Mouse (Mus musculus): Measurements from ENCODE around the gene Hmgxb4. TPM values are rescaled to one million over a fixed set of nuclear protein-coding genes. Genes with fewer than 3 reads are reported as not detected.

Hmgxb4 gene
- polyA plus RNA-seq, 1 experiment from 2014 or later, result 46.2 TPM

DNA sequence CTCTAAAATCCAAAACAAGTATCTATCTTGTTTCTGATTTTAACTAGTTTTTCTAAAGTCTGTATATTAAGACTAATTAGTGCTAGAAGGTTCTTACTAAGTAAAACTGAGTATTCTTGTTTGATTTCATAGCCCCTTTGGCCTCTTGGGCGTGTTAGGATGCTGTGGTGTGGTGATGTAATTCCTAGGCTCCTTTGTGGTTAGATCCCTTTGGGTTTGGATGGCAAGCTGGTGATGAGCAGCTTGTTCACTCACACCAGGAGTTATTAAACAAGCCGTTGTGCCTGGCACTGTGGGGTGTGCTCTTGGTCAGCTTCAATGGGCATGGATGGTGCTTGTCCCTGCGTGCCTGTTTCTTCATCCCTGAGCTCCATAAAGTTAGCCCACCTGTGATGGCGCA lies 60.2 kb downstream of the Hmgxb4 start:
- Histone ChIP-seq H3K36me3 (no peaks in the 10 kb centered on the region), H3K27me3 (no peaks in the 10 kb centered on the region), H3K4me2 (replicated peaks) (no peak overlapping the region), H3K27ac (replicated peaks) (no peak overlapping the region), H3K4me1 (no peaks in the 10 kb centered on the region; the same call in 1 of the 2 replicates), H3K9me3 (no peaks in the 10 kb centered on the region), H3K9ac (replicated peaks) (no peak overlapping the region), H3K4me3 (no peak overlapping the region)
- WGBS, result 93% methylated on average over 4 of the region's 4 CpGs
- no peak for ATAC-seq (replicated peaks)

DNA sequence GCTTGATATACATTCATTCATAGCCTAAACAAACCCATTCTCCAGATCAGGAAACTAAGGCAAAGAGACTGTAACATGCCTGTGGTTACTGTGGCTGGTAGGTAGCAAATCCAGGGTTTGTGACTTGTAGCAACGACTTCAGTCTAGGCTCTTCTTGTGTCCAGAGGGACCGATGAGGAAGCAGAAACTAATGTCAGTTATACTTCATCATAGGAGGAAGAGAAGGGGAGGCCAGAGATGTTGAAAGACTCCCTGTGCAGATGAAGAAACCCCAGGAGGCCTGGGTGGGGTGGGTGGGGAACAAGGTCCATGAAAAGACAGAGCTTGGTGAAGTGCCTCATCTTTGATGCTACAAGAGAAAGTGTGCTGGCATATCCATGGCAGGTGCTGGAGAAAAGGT lies 62.5 kb downstream of the Hmgxb4 start:
- no peaks in the 10 kb centered on the region for H3K36me3 ChIP-seq
- H3K4me2 ChIP-seq (replicated peaks), result no peak overlapping the region
- no peaks in the 10 kb centered on the region for H3K9me3 ChIP-seq
- no peaks in the 10 kb centered on the region for H3K27me3 ChIP-seq
- WGBS, result 97% methylated on average over 2 of the region's 2 CpGs
- H3K9ac ChIP-seq (replicated peaks), result no peak overlapping the region
- H3K27ac ChIP-seq (replicated peaks), result no peak overlapping the region
- no peak overlapping the region for H3K4me3 ChIP-seq
- H3K4me1 ChIP-seq, result no peaks in the 10 kb centered on the region; the same call in 1 of the 2 replicates
- ATAC-seq (replicated peaks), result no peak

DNA sequence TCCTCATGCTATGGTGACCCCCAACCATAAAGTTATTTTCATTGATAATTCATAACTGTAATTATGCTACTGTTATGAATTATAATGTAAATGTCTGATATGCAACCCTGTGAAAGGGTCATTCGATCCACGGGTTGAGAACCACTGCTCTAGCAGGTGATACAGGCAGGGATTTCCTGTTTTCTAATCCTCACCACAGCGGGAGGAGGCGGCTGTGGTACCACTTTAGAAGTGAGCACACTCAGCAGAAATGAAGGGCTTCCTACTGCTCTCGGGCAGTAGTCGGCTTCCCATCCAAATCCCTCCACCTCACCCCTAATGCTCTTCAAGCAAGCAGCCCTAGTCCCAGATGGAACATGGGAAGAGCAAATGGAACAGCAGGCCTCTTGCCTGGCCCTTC lies 66.9 kb downstream of the Hmgxb4 start:
- WGBS, result 84% methylated on average over 6 of the region's 6 CpGs
- no peaks in the 10 kb centered on the region for H3K27me3 ChIP-seq
- no peaks in the 10 kb centered on the region for H3K4me1 ChIP-seq
- H3K9me3 ChIP-seq, result no peaks in the 10 kb centered on the region
- no peaks in the 10 kb centered on the region for H3K36me3 ChIP-seq
- no peak overlapping the region for H3K4me2 ChIP-seq (replicated peaks)
- H3K27ac ChIP-seq (replicated peaks), result no peak overlapping the region
- H3K4me3 ChIP-seq, result no peak overlapping the region
- no peak for ATAC-seq (replicated peaks)
- no peak overlapping the region for H3K9ac ChIP-seq (replicated peaks)

- Histone ChIP-seq H3K9ac (replicated peaks) (no peak overlapping the region), H3K9me3 (no peaks in the 10 kb centered on the region), H3K4me1 (no peaks in the 10 kb centered on the region), H3K36me3 (no peaks in the 10 kb centered on the region), H3K4me2 (replicated peaks) (no peak overlapping the region), H3K27me3 (no peaks in the 10 kb centered on the region), H3K27ac (replicated peaks) (no peak overlapping the region), H3K4me3 (no peak overlapping the region)
- 93% methylated on average over 2 of the region's 2 CpGs for WGBS
- no peak for ATAC-seq (replicated peaks)
These were observed 67.7 kb downstream of the Hmgxb4 start for GRCm38 (mm10) chr8:75060815-75061214.

DNA sequence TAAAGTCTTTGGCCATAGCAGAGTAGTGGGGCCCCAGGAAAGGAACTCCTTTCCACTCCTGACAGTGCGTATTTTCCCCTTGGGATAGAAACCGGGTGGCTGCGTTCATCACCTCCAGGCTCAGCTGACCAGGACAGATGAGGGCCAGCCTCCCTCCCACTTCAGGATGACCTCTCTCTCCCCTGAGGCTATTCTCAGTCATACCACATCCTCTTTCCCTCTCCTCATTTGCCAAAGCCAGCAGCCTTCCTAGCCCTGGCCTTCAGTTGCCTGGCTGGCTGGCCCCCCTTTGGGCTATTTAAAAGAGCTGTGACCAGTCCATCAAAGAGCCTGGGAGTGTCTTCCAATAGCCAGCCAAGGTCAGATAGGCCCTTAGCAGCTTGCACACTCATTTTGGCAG lies 70.1 kb downstream of the Hmgxb4 start:
- H3K9me3 ChIP-seq, result no peaks in the 10 kb centered on the region
- no peak overlapping the region for H3K9ac ChIP-seq (replicated peaks)
- H3K27me3 ChIP-seq, result no peaks in the 10 kb centered on the region
- no peaks in the 10 kb centered on the region for H3K4me1 ChIP-seq
- H3K4me2 ChIP-seq (replicated peaks), result no peak overlapping the region
- H3K27ac ChIP-seq (replicated peaks), result no peak overlapping the region
- WGBS, result 100% methylated on average over 3 of the region's 3 CpGs
- no peak for ATAC-seq (replicated peaks)
- no peak overlapping the region for H3K4me3 ChIP-seq
- no peaks in the 10 kb centered on the region for H3K36me3 ChIP-seq

- 97% methylated on average over 3 of the region's 3 CpGs for WGBS
- Histone ChIP-seq H3K4me2 (replicated peaks) (no peak overlapping the region), H3K27ac (replicated peaks) (no peak overlapping the region), H3K4me3 (no peak overlapping the region), H3K27me3 (no peaks in the 10 kb centered on the region), H3K4me1 (no peaks in the 10 kb centered on the region), H3K36me3 (no peaks in the 10 kb centered on the region), H3K9me3 (no peaks in the 10 kb centered on the region), H3K9ac (replicated peaks) (no peak overlapping the region)
- no peak for ATAC-seq (replicated peaks)
These were observed 71.6 kb downstream of the Hmgxb4 start for GRCm38 (mm10) chr8:75064790-75065189.

DNA sequence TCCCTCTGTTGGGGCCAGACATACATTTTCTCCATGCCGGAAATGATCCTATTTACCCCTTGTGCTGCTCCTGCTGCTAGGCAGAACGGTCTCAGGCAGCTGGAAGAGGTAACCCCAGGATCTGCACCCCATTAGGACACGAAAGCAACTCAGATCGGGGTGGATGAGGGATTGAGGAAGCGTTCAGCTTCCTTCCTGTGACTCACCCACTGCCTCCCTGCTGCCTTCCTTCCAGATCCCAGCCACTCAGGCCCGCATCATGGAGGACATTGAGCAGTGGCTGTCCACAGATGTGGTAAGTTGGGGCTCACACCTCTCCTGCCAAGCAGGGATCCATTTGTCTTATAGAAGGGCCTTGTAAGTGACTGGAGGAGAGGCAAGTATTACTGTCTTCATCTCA lies 74.1 kb downstream of the Hmgxb4 start:
- H3K4me2 ChIP-seq (replicated peaks), result no peak overlapping the region
- WGBS, result 91% methylated on average over 6 of the region's 6 CpGs
- no peaks in the 10 kb centered on the region for H3K27me3 ChIP-seq
- H3K27ac ChIP-seq (replicated peaks), result no peak overlapping the region
- H3K4me1 ChIP-seq, result no peaks in the 10 kb centered on the region
- H3K9ac ChIP-seq (replicated peaks), result no peak overlapping the region
- H3K36me3 ChIP-seq, result no peaks in the 10 kb centered on the region
- H3K9me3 ChIP-seq, result no peaks in the 10 kb centered on the region
- H3K4me3 ChIP-seq, result no peak overlapping the region
- ATAC-seq (replicated peaks), result no peak

DNA sequence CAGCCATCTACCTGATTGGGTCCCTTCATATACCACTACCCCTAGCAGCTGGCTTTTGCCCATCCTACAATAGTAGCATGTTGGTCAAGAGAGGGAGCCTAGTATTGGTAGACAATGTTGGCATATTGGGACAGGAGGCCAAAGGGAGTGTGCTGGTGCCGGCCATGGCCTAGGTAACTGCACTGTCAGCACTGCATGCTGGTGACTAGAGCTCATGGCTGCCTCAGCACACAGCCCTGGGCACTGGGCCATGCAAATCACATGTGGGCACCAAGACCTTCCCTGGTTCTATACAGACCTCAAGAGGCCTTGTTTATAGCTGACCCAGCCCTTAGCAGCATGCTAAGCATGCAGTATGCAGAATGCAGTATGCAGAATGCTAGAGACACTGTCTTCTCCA lies 77.1 kb downstream of the Hmgxb4 start:
- Histone ChIP-seq H3K9me3 (no peaks in the 10 kb centered on the region), H3K36me3 (no peaks in the 10 kb centered on the region), H3K4me3 (no peak overlapping the region), H3K4me1 (no peaks in the 10 kb centered on the region), H3K4me2 (replicated peaks) (no peak overlapping the region), H3K9ac (replicated peaks) (no peak overlapping the region), H3K27me3 (no peaks in the 10 kb centered on the region), H3K27ac (replicated peaks) (no peak overlapping the region)
- WGBS, result 85% methylated on average over 1 of the region's 1 CpGs
- ATAC-seq (replicated peaks), result no peak

DNA sequence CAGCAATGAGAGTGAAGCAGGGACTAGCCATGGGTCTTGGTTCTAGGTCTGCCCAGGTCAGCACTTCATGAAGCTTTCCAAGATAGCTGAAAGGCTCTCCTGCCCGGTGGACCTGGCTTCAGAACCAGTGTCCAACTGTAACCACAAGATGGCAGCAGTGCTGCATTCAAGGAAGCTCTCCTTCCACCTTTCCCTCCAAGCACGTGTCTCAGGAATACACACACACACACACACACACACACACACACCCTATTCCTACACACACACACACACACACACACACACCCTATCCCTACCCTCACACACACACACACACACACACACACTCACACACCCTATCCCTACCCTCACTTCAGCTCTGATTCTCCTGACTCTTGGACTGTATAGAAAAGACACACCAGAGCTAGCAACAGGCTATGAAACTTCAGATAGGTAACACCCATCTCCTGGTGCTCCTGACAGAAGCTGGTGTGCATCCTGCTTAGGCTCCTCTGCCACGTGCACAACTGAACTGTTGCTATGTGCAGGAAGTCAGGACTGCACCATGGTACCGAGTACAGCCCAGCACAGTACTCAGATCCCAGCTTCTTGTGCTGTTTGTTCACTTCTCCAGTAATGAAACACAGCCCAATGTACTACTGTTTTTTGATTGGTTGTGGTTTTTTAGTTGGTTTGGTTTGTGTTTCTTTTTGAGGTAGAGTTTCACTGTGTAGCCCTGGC lies 78.6 kb downstream of the Hmgxb4 start:
- Histone ChIP-seq H3K36me3 (no peaks in the 10 kb centered on the region), H3K9me3 (no peaks in the 10 kb centered on the region), H3K27ac (replicated peaks) (no peak overlapping the region), H3K9ac (replicated peaks) (no peak overlapping the region), H3K4me3 (no peak overlapping the region), H3K4me2 (replicated peaks) (no peak overlapping the region), H3K27me3 (no peaks in the 10 kb centered on the region), H3K4me1 (no peaks in the 10 kb centered on the region)
- WGBS, result 25% methylated on average over 4 of the region's 4 CpGs
- peak; percentile 83 for ATAC-seq (replicated peaks)

GRCm38 (mm10) chr8:75074876-75075275 lies 81.7 kb downstream of the Hmgxb4 start:
- no peaks in the 10 kb centered on the region for H3K36me3 ChIP-seq
- H3K9me3 ChIP-seq, result no peaks in the 10 kb centered on the region
- H3K4me1 ChIP-seq, result no peaks in the 10 kb centered on the region
- no peak for ATAC-seq (replicated peaks)
- H3K27me3 ChIP-seq, result no peaks in the 10 kb centered on the region
- no peak overlapping the region for H3K4me2 ChIP-seq (replicated peaks)
- H3K4me3 ChIP-seq, result no peak overlapping the region
- no peak overlapping the region for H3K9ac ChIP-seq (replicated peaks)
- H3K27ac ChIP-seq (replicated peaks), result no peak overlapping the region
- WGBS, result 81% methylated on average over 1 of the region's 1 CpGs

GRCm38 (mm10) chr8:75078215-75078614 lies 85.1 kb downstream of the Hmgxb4 start:
- ATAC-seq (replicated peaks), result no peak
- 93% methylated on average over 1 of the region's 1 CpGs for WGBS
- Histone ChIP-seq H3K27ac (replicated peaks) (no peak overlapping the region), H3K4me1 (no peaks in the 10 kb centered on the region), H3K9me3 (no peaks in the 10 kb centered on the region), H3K4me3 (no peak overlapping the region), H3K4me2 (replicated peaks) (no peak overlapping the region), H3K9ac (replicated peaks) (no peak overlapping the region), H3K27me3 (no peaks in the 10 kb centered on the region), H3K36me3 (no peaks in the 10 kb centered on the region)

DNA sequence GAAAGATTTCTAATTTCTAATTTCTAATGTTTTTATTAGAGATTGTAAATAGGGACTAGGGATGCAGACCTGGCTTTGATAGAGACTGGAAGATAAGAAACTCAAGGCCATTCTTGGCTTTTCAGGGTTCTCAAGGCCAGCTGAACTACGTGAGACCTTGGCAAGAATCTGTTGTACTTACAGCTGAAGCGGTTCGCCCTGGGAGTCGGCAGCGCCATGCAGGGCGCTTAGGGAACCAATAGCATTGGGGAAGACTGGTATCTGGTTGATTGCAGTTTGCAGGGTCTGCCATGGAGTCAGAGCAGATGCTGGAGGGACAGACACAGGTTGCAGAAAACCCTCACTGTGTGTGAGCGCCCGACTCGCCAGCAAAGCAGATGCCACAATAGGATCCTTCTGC lies 85.7 kb downstream of the Hmgxb4 start:
- Histone ChIP-seq H3K9ac (replicated peaks) (no peak overlapping the region), H3K4me1 (peaks cover 4% of the 10 kb centered on the region), H3K4me3 (no peak overlapping the region), H3K36me3 (no peaks in the 10 kb centered on the region), H3K4me2 (replicated peaks) (no peak overlapping the region), H3K27me3 (no peaks in the 10 kb centered on the region), H3K9me3 (no peaks in the 10 kb centered on the region), H3K27ac (replicated peaks) (no peak overlapping the region)
- no peak for ATAC-seq (replicated peaks)
- 95% methylated on average over 9 of the region's 9 CpGs for WGBS
